Mouse (Mus musculus): ENCODE results near the gene Card6.
"Not testable (repeated sequence)": the region's sequence is repeated elsewhere in the genome, so short reads cannot be mapped to it uniquely, and the experiment has no call there.

DNA sequence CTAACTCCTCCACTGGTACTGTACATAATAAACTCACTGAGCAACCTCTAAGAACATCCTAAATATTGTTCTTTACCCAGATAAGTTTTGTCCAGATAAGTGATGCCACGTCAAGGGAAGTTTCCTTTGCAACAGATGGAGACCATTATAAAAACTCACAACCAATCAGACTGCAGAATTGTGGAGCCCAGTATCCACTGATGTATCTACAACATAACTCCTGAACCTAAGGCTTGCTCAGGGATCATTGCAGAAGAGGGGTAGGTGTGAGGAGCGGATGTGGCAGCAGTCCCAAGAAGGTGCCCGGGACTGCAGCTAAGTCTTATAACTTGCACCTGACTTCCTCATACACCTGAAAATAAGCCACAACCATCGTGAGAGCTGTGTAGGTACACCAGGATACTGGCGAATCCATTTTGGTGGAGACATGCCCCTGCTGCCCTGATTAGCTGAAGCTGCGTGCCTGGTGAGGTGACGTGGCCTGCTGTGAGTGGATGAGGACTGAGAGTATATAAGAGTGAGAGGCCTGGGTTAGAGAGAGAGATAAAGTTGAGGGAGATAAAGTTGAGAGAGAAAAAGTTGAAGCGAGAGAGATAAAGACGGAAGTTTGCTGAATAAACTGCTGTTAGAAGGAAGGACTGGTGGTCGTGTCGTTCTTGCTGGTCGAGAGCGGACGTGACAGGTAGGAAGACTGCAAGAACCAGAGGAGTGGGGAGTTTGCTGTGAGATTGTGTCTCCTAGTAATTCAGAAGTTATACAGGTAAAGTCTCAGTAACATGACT is 22.7 kb upstream of the Card6 start:
- TF ChIP-seq CTCF (conservative IDR thresholded peaks at IDR 0.05; ENCODE audit: low read length); NANOG (IDR thresholded peaks at IDR 0.05; ENCODE audit: borderline replicate concordance, low read length): not testable (repeated sequence)
